Mouse (Mus musculus): ENCODE measurements around the gene Id2.

The Id2 gene

GRCm38 (mm10) chr12:25108865-25109264 is 11.9 kb upstream of the Id2 start:
- DNase-seq (ENCODE audit: low spot score in 2 of 2) = no peak

- no peak for DNase-seq (ENCODE audit: low spot score in 2 of 2)
These were observed 7.6 kb upstream of the Id2 start for GRCm38 (mm10) chr12:25104541-25104940.

- no peak for DNase-seq (ENCODE audit: low spot score in 2 of 2)
These were observed 7.0 kb upstream of the Id2 start for GRCm38 (mm10) chr12:25103911-25104310.

GRCm38 (mm10) chr12:25101389-25101788 is 4.4 kb upstream of the Id2 start:
- no peak for DNase-seq (ENCODE audit: low spot score in 2 of 2)

GRCm38 (mm10) chr12:25100411-25101217 is 3.7 kb upstream of the Id2 start:
- peak in 1 of 2 experiments; percentile 8 for DNase-seq (ENCODE audit: low spot score in 2 of 2)

DNA sequence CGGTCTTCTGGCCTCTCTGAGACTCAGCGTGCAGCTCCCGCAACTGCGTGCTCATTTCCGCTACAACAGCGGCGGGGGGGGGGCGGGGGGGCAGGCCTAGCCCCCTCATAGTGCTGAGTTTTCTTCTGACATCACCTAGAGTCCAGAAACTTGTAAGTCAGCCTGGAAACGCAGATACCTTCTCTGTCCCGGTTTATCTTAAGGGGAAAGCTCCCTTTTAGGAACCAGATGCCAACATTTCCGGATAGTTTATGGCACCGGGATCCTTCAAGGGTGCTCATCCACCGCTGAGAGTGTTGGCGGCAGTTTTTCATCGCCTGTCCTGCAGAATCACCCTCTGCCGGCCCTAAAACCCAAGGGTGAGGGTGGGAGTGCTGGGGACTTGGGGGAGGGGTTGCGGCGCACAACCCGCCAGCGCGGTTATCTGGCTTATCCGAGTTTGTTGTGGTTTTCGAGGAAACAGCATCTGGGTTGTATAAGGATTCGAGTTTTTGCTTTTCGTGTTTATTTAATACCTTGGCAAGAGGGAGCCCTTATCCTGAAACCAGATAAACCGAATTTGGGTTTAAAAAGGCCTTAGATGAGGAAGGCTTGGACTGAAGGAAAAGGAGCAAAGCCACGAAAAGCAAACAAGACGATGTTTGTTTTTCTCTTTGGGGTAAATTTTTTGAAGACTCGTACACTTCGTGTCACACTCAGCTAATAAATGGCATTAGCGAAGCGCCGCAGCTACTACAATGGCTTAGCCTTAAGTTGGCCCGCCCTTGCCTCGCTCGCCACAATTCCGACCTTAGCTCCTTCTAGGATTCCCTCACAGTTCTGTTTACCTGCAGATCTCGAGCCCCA is 2.8 kb upstream of the Id2 start:
- no peak for DNase-seq (ENCODE audit: low spot score in 2 of 2)

DNA sequence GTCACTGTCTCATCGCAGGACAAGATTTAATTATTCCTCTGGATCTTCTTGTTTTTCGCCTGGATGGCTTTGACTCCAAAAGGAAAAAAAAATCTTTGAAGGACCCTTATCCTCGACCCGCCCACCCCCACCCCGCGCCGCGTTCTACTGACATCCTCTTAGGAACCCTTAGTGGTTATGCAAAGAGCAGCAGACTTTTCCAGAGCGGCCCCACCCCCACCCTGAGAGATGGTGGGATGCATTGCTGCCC is 2.3 kb upstream of the Id2 start:
- DNase-seq (ENCODE audit: low spot score in 2 of 2) = peak in 1 of 2 experiments; percentile 10

DNA sequence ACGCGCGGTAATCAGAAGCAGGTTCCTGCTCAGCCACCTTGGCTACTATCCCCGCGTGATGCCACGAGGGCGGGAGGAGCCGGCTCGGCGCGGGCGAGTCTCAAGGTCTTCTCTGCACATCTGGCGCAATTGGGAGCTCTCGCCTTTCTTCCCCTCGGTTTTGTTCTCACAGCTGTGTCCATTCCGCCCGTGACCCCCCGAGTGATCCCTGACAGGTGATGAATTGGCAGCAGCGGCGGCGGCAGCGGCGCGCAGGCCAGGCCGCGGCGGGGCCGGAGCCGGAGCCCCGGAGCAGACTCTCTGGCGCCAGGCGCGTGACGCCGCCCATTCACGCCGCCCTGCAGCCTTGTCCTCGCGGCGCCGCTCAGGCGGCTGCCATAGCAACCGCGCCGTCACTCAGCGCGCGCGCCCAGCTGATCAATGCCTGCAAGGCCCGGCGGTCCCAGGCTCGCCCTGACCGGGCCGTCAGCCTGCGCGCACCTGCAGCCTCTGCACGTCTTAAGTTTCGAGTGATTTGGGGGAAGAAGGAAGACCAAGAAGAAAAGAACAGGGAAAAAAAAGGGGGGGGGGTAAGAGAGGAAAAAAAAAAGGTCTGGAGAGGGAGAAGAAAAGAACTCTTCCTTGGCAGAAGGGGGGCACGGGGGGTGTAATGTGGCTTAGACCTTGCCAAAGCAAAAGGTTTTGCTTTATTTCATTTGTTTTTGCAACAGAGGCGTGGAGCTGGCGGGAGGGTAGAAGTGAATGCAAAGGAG is 1.8 kb upstream of the Id2 start:
- DNase-seq (ENCODE audit: low spot score in 2 of 2) = peak; percentile 80 to 81

DNA sequence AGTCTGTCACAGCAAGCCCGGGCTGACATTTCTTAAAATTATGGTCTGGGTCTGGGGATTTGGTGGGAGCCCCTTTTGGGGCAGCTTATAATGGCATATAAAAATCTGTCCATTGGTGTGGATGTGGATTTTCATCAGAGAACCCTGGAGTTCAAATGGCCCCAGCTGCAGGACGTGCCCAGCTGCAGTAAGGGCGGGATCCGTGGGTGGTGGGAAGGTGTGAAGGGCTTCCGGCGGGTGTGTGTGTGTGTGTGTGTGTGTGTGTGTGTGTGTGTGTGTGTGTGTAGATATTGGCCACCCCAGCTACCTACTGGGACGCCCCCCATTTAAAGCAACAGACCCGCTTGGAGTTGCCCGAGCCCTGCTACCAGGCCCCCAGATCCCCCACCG is 1.2 kb upstream of the Id2 start:
- DNase-seq (ENCODE audit: low spot score in 2 of 2) = peak; percentile 13 to 40

DNA sequence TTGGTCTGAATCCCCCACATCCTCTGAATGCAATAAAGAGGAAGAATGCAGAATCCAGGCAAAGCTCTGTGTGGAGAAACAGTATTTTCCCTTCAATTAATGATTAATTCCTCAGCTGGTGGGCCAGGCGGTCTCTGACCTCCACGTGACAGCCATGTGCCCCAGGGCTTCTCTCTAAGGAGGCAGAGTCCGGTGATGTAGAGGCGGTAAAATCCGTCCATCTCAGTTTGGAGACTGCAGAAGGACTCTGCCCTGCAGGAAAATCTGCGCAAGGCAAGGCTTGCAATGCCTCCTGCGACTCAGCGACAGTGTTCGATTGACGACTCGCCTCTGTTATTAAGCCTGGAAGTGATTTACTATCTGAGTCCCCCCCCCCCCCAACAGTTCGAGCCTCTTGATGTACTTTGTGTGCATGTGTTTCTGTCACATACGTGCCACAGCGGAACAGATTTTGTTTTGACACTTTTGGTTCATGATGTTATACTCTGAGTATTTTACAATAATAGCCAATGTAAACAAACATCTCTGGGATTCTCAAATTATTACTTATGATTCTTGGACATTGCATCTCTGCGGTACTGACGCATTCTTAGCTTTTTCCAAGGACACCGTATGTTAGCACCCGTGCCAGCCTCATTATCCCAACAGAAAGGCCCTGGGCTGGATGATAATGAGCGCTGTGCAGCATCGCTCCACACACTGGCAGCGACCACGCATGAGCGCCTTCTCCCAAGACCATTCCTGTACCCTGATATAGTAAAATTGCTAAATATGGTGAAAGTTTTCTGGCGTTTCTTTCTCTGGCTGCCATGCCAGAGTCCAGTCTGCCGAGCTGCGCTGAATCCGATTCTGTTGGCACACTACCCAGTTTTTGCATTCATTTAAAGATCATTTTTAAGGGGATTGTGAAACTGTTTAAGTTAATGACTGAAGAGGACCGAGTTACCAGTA is 545 bp upstream of the Id2 start:
- peak in 1 of 2 experiments; percentile 3 for DNase-seq (ENCODE audit: low spot score in 2 of 2)

DNA sequence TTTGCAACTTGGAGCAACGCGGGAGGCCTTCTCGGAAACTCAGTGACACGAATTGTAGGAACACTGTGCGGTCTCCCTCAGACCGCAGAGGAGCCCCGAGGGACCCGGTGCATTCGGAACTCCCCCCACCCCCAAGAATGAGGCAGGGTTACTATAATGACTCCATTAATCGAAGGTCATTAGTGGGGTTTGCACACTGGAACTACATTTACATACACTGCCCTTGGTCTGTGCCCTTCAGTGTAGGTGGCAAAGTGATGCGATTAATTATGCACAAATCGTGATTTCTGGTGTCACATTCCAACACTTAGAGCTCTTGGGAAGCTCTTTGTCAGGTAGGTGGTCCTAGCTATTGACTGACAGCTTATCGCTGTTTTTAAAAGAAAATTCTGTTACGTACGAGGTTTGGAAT is 294 bp downstream of the Id2 start:
- DNase-seq (ENCODE audit: low spot score in 2 of 2) = peak in 1 of 2 experiments; percentile 27

- peak; percentile 95 to 96 for DNase-seq (ENCODE audit: low spot score in 2 of 2)
These were observed 833 bp downstream of the Id2 start for GRCm38 (mm10) chr12:25095974-25096639.

- peak in 1 of 2 experiments; percentile 5 for DNase-seq (ENCODE audit: low spot score in 2 of 2)
These were observed 1.4 kb downstream of the Id2 start for GRCm38 (mm10) chr12:25095538-25095937.

DNA sequence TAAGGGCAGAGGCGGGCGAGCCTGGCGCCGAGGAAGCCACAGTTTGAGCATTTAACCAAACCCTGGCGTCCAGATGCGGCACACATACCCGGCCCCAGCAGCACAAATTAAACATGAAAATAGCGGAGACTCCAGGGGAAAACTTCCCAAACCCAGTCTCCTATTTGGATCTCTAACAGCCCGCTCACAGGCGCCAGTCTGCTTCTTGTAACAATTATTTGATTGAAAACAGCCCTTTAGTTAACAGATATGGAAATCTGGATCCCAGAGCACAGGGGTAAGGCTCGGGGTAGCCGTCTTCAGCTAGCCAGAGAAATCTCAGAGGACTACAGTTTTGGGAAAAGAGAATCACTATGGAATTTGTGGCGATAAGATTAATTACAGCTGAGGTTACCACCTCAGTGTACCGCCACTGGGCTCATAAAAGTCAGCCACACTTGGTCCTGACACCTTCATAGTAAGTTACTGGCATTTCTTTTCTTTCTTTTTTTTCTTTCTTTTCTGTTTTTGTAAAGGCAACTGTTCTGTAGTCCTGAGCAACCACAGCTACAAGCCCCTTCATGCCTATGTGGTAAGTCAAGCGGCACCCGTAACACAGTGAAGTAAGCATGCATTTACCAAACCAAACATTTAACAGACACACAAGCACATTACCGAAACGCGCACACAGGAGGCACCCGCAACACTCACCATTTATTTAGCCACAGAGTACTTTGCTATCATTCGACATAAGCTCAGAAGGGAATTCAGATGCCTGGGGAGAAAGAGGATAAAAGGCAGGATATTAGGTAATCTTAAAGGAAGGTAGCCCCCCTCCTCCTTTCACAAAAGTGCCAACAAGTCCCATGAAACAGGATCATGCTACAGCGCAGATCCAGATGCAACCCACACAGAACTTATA is 2.1 kb downstream of the Id2 start:
- DNase-seq (ENCODE audit: low spot score in 2 of 2) = peak; percentile 6 to 14

DNA sequence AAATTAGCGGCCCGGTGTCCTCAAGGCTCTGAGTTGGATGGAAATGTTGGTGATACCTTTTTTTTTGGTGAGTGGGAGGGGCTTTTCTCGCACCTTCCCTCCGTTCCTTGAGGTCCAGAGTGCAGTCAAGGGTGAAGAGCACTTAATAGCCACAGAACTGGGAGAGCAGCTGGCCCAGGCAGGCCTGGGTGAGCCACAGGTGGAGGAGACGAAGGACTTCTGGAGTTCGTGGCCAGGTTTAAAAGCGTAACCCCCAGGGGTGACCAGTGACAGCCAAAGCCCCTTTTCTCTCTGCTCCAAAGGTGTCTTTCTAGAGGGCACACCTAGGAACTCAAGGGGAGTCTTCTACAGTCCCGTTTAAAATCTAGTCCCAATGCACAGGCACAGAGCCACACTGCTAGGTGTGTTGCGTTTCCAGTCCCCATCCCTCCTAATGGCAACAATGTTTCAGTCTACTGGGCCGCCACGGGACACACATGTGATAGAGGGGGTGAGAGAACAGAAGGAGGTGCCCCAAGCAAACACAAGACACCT is 3.6 kb downstream of the Id2 start:
- DNase-seq (ENCODE audit: low spot score in 2 of 2) = no peak

- peak; percentile 27 for DNase-seq (ENCODE audit: low spot score in 2 of 2)
These were observed 4.2 kb downstream of the Id2 start for GRCm38 (mm10) chr12:25092751-25093211.

GRCm38 (mm10) chr12:25092027-25092704 is 4.8 kb downstream of the Id2 start:
- DNase-seq (ENCODE audit: low spot score in 2 of 2) = peak; percentile 68 to 70

DNA sequence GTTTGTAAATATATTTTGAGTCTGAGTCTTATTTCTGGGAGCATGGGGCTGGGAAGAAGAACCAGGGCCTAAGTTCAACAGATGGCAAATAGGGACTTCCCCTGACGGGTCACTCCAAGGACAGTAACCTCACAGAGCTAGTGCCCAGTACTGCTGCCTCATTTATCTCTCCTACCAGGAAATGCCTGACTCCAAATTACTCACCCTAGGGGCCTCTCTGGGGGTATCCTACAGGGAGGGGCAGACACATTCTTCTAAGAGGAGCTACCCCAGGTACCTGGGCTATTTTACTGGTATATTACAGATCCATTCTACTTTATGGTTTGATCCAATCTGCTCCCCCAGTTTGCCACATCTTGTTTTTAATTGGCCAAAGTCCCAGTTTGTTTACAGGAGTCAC is 7.5 kb downstream of the Id2 start:
- DNase-seq (ENCODE audit: low spot score in 2 of 2) = no peak

DNA sequence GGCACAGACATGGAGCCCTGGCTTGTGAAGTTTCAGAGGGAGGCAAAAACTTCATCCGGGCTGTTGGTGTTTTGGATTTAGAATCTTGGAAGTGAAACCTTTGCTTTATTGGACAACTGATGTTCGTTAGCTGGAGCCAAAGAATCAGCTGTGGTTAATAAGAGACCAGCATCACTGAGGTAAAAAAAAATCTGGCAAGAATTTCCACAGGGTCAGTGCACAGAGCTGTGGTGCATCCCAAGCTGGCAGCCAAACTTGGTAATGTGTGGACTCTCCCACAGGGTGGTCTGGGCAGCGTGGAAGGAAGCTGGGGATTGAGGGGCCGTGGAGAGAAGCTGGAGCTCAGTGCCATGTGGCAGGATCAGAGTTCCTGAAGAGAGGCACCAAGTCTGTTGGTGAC is 10.0 kb downstream of the Id2 start:
- no peak for DNase-seq (ENCODE audit: low spot score in 2 of 2)
